Mouse (Mus musculus) E14TG2a.4 (cell line): ENCODE measurements around the gene 1810049J17Rik.
A peak's percentile ranks its signal among the peaks of the same experiment; 100 is the strongest.

Source experiments
- H3K27me3 ChIP-seq: 2 replicates; pipeline ENCODE4 v1.6.1; 2014; ENCODE audit warnings: low read length, control low read depth; ENCODE audit not compliant: insufficient read depth
- H3K36me3 ChIP-seq: 2 replicates; pipeline ENCODE4 v1.6.1; 2014; ENCODE audit warnings: low read length, control low read depth; ENCODE audit not compliant: insufficient read depth
- H3K4me1 ChIP-seq: replicated peaks from 2 replicates; pipeline ENCODE4 v1.6.1; 2014; ENCODE audit warnings: low read depth, low read length, control low read depth
- H3K4me3 ChIP-seq: replicated peaks from 2 replicates; pipeline ENCODE4 v1.5.1; 2014; ENCODE audit warnings: mild to moderate bottlenecking, low read length
- H3K9me3 ChIP-seq: 2 replicates; pipeline ENCODE4 v1.6.1; 2014; ENCODE audit warnings: low read length, control low read depth
- CTCF ChIP-seq: conservative IDR thresholded peaks from 2 replicates; pipeline ENCODE4 v1.5.1; 2014; ENCODE audit warnings: low read length
- NANOG ChIP-seq: IDR thresholded peaks from 2 replicates; pipeline ENCODE4 v1.6.1; 2014; ENCODE audit warnings: borderline replicate concordance, low read length, mixed read lengths
- POU5F1 ChIP-seq: IDR thresholded peaks from 2 replicates; pipeline ENCODE4 v1.6.1; 2014; ENCODE audit warnings: low read length, borderline replicate concordance

Gene 1810049J17Rik

DNA sequence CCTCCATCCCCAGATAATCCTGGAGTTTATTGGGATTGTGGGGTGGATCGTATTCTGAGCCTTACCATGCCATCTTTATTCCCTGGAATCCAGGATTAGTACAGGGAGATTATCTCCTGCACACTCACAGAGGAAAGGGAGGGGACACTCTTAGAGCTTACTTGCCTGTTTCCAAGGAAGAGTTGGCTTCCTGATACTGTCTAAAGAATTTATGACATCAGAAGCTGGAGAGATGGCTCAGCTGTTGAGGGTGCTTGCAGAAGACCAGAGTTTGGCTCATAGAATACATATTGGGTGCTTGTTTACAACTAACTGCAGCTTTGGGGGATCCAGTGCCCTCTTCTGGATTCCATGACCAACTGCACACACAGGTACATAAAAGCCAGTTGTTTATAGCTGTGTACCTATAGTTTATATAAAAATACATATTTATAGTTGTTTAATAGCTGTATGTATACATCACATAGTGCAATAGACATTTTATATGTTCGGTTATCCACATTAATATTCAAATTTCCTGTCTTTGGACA lies 32.6 kb upstream of the 1810049J17Rik start:
- Histone ChIP-seq H3K36me3 (peaks cover 84% of the 10 kb centered on the region), H3K9me3 (no peaks in the 10 kb centered on the region), H3K4me1 (no peaks in the 10 kb centered on the region), H3K4me3 (no peak overlapping the region), H3K27me3 (no peaks in the 10 kb centered on the region)
- TF ChIP-seq NANOG (no peak), CTCF (peak; percentile 23), POU5F1 (no peak)

DNA sequence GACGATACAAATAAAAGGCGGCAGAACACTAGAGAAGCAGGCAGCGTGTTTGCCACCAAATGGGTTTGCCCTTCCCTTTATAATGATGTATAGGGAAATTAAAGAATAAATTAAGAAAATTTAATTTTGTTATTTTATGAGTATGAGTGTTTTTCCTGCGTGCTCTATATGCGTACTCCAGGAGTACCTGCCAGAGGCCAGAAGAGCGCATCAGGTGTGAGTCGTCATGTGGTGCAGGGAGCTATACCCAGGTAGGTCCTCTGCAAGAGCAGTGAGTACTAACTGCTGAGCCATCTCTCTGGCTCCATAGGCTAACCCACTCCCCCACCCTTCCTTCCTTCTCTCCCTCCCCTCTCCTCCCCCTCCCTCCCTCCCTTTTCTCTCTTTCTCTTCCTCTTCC lies 29.8 kb upstream of the 1810049J17Rik start:
- no peaks in the 10 kb centered on the region for H3K4me1 ChIP-seq

GRCm38 (mm10) chr15:12349840-12350239 lies 28.1 kb upstream of the 1810049J17Rik start:
- Histone ChIP-seq H3K4me1 (no peaks in the 10 kb centered on the region; the same call in 1 of the 2 replicates), H3K9me3 (no peaks in the 10 kb centered on the region), H3K27me3 (no peaks in the 10 kb centered on the region), H3K4me3 (no peak overlapping the region), H3K36me3 (peaks cover 82% of the 10 kb centered on the region)
- TF ChIP-seq CTCF: no peak
- TF ChIP-seq NANOG: no peak
- no peak for TF ChIP-seq POU5F1

More for the DNA sequence above, 29.8 kb upstream of the 1810049J17Rik start:
- TF ChIP-seq CTCF (no peak), POU5F1 (no peak), NANOG (no peak)
- Histone ChIP-seq H3K36me3 (peaks cover 82% of the 10 kb centered on the region), H3K27me3 (no peaks in the 10 kb centered on the region), H3K4me3 (no peak overlapping the region), H3K9me3 (no peaks in the 10 kb centered on the region)

- no peaks in the 10 kb centered on the region; the same call in 1 of the 2 replicates for H3K4me1 ChIP-seq
- no peaks in the 10 kb centered on the region for H3K9me3 ChIP-seq
- no peak overlapping the region for H3K4me3 ChIP-seq
- H3K36me3 ChIP-seq: peaks cover 85% of the 10 kb centered on the region
- H3K27me3 ChIP-seq: no peaks in the 10 kb centered on the region
- TF ChIP-seq CTCF: no peak
- no peak for TF ChIP-seq POU5F1
- no peak for TF ChIP-seq NANOG
These were observed 27.3 kb upstream of the 1810049J17Rik start for GRCm38 (mm10) chr15:12348950-12349349.

GRCm38 (mm10) chr15:12346916-12347315 lies 25.2 kb upstream of the 1810049J17Rik start:
- peaks cover 83% of the 10 kb centered on the region for H3K36me3 ChIP-seq
- no peak for TF ChIP-seq POU5F1
- TF ChIP-seq NANOG: no peak
- no peak for TF ChIP-seq CTCF
- H3K9me3 ChIP-seq: no peaks in the 10 kb centered on the region

DNA sequence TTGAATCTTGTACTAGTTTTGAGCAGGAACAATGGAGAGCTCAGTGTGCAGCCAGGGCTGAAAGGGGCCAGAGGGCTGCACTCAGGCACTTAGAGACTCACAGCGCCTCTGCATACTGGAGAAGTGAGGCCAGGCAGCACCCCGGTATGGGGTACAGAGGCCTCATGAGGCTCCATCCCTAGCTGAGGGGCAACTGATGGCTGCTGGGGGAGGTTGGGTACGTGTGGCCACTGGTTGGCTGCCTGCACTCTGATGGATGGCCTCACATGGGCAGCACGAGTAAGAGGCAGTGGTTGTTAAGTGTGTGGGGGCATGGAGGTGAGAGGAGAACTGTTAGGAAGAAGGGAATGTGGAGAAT lies 19.7 kb upstream of the 1810049J17Rik start:
- Histone ChIP-seq H3K4me1 (peaks cover 16% of the 10 kb centered on the region), H3K9me3 (no peaks in the 10 kb centered on the region), H3K36me3 (peaks cover 54% of the 10 kb centered on the region), H3K27me3 (no peaks in the 10 kb centered on the region), H3K4me3 (no peak overlapping the region)
- no peak for TF ChIP-seq NANOG

More at GRCm38 (mm10) chr15:12346916-12347315, 25.2 kb upstream of the 1810049J17Rik start:
- no peaks in the 10 kb centered on the region for H3K27me3 ChIP-seq
- no peaks in the 10 kb centered on the region; the same call in 1 of the 2 replicates for H3K4me1 ChIP-seq
- H3K4me3 ChIP-seq: no peak overlapping the region

GRCm38 (mm10) chr15:12340536-12341400 lies 19.1 kb upstream of the 1810049J17Rik start:
- TF ChIP-seq CTCF: no peak
- no peak for TF ChIP-seq POU5F1
- no peak for TF ChIP-seq NANOG
- Histone ChIP-seq H3K36me3 (peaks cover 47% of the 10 kb centered on the region), H3K9me3 (no peaks in the 10 kb centered on the region), H3K4me1 (peaks cover 20% of the 10 kb centered on the region), H3K27me3 (no peaks in the 10 kb centered on the region), H3K4me3 (no peak overlapping the region)

GRCm38 (mm10) chr15:12337779-12338137 lies 16.1 kb upstream of the 1810049J17Rik start:
- no peaks in the 10 kb centered on the region for H3K27me3 ChIP-seq
- no peak overlapping the region for H3K4me3 ChIP-seq
- TF ChIP-seq CTCF (no peak), NANOG (no peak), POU5F1 (no peak)
- H3K4me1 ChIP-seq: peaks cover 43% of the 10 kb centered on the region
- H3K36me3 ChIP-seq: peaks cover 21% of the 10 kb centered on the region
- H3K9me3 ChIP-seq: no peaks in the 10 kb centered on the region

DNA sequence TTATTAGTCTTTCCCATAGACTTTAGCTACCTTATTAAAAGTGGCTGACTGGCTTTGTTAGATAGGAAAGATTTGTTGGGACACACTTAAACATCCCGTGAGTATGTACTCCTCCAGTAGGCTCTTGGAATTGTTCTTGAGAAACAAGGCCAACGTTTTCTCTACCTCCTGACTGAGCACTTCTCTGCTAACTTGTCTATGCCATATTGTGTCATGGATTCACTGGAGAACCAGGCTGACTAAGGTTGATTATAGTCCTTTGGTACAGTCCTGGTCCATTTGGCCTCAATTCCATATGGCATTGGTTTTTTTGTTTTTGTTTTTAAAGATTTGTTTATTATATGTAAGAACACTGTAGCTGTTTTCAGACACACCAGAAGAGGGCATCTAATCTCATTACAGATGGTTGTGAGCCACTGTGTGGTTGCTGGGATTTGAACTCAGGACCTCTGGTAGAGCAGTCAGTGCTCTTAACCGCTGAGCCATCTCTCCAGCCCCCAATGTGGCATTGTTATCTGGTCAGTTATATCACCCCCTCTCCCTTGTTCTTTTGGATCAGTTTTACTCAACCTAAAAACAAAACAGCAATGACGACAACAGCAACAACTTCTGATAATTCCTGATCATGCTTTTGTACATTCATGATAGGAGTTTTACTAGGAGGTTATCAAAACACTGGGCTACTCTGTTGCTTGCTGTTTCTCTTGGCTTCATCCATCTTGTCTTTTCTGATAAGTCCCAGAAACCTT lies 15.5 kb upstream of the 1810049J17Rik start:
- Histone ChIP-seq H3K9me3 (no peaks in the 10 kb centered on the region), H3K4me3 (no peak overlapping the region), H3K27me3 (no peaks in the 10 kb centered on the region), H3K4me1 (peaks cover 43% of the 10 kb centered on the region), H3K36me3 (peaks cover 18% of the 10 kb centered on the region)
- TF ChIP-seq NANOG (no peak), POU5F1 (no peak), CTCF (no peak)
